Mouse (Mus musculus) A20 (cell line): ENCODE results near the gene Zscan4d.
"Not testable (repeated sequence)": the region's sequence is repeated elsewhere in the genome, so short reads cannot be mapped to it uniquely, and the experiment has no call there.

Experiments used
- DNase-seq: peaks from one replicate; pipeline ENCODE4 v3.0.0-alpha.2; 2011; ENCODE audit warnings: low read depth, low spot score

The Zscan4d gene

DNA sequence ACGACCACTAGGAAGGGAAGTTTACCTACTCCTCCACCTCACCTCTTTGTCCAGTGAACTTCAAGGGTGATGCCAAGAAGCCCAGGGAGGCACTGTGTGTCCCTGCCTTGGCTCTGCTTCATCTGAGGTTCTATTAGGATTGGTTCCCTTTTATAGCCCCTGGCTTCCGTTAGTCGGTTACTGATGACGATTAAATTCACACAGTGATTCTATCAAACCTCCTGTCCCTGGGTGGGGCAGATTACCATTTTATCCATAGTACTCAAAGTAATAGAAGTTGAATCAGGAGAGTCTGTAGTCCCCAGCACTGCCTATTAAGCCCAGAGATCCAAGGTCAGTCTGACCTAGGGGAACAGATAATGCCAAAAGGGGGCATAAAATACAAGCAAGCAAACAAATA, at the start of gene Zscan4d:
Zscan4d (minus strand) TSS at position 101 of the 400 bp plus-strand sequence.
- not testable (repeated sequence) for DNase-seq

DNA sequence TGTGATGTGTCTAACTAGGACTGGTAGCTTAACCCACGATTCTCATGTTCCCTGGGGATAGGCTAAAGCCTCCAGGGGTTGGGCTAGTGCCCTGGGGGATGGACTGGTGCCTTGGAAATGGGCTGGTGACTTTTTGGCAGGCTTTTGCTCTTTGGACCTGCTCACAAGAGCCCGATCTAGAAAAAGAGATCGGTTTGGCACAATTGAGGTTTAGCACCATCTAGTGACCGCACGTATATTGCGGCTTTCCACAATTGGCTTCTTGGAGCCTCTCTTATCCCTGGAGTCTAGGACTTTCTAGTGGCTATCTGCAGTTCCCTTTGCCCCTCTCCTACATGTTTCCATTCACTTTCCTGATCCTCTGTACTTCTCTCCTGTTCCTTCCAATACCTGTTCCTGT, 7.9 kb downstream of the Zscan4d start:
- not testable (repeated sequence) for DNase-seq
